Mouse (Mus musculus): ENCODE data around the gene Mgea5. TPM values are rescaled to one million over a fixed set of nuclear protein-coding genes. Genes with fewer than 3 reads are reported as not detected.

Gene Mgea5
- total RNA-seq, 4 experiments from 2014 or later = 32.7 to 43.3 (median 39.8) TPM

DNA sequence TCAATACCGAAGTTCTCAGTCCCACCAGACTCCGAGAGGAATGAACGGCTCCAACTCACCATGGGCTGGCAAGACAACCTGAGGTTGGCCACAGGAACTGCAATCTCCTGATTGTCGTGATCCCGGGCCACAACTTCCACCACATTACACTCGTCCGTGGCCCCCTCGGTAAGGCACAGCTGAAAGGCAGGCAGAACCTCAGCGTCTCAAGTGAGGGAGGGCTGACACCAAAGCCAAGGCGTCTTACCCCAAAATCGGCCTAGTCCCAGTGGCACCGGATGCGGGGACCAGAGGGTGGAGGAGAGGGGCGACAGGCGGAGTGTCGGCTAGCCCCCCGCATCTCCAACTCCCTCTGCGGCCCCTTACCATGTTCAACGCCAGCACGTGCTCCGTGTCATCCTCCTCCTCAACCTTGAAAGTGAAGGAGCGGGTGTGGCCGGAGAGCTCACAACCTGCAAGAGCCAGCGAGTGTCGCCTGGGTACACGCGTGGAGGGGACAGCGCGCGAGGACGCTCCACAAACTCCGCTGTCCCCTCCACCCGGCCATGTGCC, 34.9 kb downstream of the Mgea5 start:
- DNase-seq (ENCODE audit: low spot score in 2 of 2) = no peak

DNA sequence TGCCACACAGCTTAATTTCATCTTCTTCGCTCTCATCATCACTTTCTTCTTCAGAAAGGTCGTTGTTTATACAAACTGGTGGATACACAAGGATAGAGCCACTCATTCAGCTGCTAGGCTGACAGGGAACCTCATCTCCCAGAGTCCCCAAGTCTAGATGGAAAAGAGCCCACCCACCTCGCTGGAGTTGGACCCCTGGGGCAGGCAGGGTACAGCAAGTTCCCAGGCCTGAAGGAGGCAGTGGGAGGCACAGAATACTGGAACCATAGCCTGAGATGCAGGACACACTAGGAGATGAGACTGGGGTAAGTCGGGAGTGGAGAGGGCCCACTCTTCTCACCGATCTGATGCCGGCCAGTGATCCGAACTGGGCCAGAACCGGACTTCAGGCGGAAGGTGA, 35.4 kb downstream of the Mgea5 start:
- no peak for DNase-seq (ENCODE audit: low spot score in 2 of 2)

DNA sequence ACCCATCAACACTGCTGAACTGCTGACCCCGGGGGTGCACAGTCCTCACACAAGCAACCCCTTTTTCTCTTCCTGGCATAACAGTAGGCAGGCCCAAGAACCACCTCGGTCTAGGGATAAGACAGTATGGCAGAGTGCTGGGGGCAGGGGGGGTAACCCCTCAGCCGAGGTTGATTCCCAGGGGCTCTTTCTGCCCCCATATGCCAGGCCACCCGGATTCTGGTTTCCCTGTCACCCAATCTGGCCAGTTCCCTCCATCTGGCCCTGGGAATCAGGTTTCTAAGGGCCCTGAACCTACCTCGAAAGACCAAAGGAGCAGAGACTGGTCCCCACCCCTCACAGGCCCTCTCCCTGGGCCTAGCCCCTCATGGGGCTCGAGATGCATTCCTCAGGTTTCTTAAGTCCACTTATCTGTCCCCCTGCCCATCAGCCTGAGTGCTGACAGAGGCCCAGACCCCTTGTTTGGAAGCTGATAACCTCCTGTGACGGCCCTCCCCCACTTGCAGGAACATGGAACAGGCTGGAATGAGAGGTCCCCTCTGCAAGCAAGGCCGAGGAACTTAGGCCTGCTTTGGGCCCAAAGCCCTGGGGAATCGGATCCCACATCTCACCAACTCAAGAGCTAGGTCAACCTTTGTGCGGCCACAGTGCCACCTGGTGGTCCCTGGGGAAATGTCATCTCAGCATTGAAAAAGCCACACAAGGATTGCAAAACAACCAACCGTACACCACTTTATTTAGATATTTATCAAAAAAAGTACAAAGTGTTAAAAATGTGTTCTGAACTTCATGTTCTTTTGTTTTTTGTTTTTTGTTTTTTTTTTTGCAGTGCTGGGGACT, 36.4 kb downstream of the Mgea5 start:
- peak; percentile 77 to 81 for DNase-seq (ENCODE audit: low spot score in 2 of 2)

DNA sequence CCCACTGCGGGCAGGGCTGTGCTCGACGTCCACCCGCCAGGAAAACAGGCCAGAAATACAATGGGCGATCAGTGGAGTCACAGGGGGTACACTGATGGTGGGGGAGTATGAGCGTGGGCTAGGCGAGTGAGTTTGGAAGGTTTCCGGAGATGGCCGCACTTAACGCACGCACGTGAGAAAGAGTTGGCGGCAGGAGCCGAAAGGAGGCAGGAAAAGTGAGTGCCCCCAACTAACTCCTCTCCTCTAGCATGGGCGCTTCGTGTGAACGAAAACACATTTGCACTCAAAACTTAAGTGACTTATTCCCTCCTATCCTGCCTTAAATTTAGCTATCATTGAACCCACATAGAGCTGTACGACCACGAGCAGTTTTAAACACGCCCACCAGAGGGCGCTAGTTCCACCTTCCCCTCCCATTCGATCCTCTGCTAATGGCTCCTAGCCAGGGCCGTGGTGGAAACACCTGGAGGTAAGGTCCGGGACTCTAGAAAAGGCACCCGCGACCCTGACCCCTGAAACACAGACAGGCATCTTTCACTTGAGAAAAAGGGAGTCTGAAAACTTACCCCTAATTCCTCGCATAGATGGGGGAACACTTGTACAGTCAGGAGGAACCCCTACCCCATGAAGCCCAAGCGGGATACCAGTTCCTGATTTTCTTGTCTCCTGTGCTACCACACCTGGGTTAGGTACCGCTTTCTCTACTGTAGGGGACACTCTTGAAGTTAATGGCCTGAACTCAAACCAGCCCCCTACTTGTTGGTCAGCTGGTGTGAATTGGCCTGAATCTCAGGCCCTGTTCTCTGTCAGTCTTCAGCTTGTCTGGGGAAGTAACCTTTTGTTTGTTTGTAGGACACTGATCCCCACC, 37.2 kb downstream of the Mgea5 start:
- DNase-seq (ENCODE audit: low spot score in 2 of 2) = peak; percentile 54 to 62

DNA sequence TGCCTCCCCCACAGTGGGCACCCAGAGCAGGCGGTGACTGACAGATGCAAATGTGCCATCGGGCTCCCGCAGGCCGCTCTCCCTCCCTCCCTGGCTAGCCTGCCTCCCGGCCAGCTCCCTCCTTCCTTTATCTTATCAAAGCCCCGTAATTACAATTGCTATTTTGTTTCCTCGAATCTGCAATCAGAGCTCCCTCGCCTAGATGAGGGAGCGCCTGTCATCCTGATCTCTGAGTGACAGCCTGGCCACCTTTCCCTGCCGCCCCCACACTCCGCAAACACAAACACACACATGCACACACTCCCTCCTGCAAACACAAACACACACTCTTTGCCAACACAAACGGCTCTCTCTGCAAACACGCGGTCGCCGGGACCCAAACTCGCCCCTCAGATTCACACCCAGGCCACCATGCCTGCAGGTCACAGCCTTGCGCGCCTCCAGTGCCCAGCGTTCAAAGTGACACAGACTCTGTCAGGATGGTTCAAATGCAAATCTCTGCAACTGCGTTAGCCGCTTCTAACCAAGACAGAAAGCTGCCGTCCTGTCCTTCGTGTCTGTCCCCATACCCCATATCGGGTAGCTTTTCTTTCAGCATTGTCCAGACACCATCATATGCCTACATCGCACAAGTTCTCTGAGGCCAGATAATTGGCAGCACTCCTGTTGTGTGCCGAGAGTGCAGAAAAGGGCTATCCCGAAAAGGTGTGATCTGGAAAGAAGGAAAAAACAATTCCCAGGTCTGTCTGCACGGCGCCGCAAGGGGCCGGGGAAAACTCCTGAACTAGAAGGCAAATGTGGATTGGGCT, 38.1 kb downstream of the Mgea5 start:
- DNase-seq (ENCODE audit: low spot score in 2 of 2) = no peak

DNA sequence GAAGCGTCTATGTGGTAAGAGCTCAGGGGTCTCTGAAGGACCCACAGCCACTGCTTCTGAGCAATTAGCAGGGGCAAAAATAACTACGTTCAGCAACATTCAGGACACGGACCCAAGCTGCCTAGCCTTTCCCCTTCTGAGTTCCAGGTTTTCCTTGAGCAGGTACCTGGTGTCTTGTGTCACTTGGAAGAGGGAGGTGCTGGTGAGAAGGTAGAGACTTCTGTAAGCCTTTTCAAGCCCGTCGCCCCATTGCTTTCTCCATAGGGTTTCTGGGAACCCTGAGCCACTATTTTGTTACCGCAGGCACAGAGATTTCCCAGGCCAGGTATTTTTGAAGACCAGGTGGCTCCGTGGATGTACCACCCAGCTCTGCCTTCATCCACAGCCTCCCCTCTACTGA, 40.0 kb downstream of the Mgea5 start:
- DNase-seq (ENCODE audit: low spot score in 2 of 2) = no peak

DNA sequence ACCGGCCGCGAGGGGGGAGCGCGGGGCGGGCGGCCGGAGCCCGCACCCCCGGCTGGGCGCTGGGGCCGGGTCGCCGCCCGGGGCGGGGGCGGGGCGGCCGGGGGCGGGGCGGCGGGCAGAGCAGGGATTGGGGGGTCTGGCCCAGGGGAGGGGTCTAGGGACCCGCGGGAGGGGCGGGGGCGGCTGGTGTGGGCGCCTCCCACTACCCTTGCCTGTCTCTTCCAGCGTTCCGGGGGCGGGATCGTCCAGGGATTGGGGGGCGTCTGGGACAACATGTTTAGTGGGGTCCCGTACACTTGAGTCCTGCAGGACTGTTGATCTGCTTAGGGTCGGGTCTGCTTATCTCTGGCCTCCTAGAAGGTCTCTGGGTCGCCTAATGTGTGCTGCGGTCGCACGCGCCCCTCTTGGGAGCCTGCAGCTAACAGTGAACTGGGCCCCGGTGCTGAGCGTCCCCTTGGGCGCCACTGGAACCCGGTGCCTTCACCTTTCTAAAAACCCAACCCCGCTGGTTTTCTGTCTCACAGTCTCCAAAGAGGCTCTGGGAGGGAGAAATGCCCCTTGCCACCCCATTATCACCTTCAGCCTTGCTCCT, 40.6 kb downstream of the Mgea5 start:
- no peak for DNase-seq (ENCODE audit: low spot score in 2 of 2)

DNA sequence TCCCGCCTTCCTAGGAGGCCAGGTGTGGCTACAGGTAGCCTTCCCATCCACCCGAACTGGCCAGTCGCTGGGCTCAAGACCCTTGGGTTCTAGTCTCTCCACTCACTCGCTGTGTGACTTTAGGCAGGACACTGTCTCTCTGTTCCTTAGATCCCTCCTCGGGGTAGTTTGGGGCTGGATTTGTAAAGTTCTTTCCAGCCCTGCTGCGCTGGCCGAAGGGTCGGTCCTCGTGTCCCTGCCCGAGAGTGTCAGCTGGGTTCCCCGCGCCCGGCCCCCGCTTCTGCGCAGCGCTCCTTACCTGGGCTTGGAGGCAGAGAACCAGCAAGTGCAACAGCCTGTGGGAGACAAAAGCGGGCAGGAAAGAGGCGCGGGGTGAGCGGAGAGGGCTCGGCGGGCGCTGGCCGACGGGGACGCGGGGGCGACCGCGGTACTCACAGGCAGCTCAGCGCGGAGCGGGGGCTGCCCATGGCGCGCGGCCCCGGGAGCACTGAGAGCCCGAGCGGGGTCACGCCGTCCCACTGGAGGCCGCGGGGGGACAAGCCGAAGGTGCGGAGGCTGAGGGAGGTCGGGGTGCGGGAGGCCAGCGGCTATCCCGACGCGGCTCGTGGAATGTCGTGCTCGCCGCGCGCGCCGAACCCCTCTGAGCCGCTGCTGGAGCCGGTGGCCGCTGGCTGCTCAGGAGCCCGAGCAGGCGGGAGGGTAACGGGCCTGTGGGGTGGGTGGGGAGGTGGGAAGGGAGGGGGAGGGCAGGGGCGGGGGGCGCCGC, 41.2 kb downstream of the Mgea5 start, which contains the start of gene Fgf8:
TSS of gene Fgf8 (minus strand) at position 698 of the 766 bp plus-strand sequence.
- DNase-seq (ENCODE audit: low spot score in 2 of 2) = no peak

DNA sequence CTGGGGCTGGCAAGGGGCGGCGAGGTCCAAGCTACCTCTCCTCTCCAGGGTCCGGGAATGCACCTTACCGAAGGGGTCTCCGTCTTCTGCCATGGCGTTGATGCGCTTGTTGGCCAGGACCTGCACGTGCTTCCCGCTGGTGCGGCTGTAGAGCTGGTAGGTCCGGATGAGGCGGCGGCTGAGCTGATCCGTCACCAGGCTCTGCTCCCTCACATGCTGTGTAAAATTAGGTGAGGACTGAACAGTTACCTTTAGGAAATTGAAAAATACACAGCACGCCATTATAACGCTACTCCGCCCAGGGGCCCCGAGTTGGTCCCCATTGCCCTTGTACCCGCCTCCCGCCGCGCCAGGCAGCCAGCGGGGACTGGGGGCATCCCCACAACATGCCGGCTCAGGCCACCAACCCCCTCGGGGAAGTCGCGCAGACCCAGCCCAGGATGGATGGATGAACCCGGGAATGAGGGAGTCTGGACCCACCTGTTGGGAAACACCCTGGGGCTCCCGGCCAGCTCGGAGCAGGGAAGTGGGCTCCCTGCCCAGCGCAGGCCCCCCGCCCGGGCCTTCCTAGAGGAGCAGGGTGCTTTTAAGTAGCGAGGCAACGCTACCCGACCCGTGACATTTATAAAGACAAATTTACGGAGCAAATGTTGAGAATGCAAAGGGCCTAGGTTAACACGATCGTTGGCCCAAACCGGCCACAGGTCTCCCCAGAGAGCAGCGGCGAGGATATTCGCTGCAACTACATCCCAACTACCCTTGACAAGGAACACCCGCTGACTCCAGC, 42.0 kb downstream of the Mgea5 start:
- no peak for DNase-seq (ENCODE audit: low spot score in 2 of 2)

DNA sequence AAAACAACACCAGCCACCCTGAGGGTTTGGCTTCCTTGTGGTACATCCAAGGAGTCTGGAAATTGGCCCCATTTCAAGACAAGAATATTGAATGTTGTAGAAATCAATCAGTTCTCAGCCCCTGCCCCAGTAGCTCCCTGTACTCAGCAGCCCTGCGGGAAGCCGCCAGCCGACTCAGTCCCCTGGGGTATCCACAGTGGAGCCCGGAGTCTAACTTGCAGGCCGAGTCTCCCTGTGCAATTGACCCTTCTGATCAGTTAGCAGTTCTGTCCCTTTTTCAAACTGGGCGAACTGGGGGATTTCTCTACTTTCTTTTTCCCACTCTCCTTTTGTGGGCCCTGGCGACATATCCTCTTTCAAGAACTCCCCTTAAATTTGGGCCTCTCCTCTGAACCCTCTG, 42.8 kb downstream of the Mgea5 start:
- no peak for DNase-seq (ENCODE audit: low spot score in 2 of 2)

DNA sequence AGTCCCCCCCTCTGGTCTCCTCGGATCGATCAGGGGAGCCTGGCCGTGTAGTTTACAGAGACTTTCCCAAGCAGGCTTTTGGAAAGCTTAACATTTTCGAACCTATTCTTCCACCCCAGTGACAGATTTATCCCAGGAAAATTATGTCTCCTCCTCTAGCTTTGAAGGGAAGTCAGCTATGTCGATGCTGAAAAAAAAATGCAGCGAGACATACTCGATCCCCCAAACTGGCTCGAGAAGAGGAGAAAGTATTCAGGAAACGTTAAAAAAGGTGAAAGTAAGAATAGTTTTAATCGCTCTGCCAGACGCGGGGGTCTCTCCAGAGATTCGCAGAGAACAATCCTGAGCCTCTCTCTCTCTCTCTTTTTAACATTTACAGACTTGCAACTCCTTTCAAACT, 43.4 kb downstream of the Mgea5 start:
- DNase-seq (ENCODE audit: low spot score in 2 of 2) = no peak

DNA sequence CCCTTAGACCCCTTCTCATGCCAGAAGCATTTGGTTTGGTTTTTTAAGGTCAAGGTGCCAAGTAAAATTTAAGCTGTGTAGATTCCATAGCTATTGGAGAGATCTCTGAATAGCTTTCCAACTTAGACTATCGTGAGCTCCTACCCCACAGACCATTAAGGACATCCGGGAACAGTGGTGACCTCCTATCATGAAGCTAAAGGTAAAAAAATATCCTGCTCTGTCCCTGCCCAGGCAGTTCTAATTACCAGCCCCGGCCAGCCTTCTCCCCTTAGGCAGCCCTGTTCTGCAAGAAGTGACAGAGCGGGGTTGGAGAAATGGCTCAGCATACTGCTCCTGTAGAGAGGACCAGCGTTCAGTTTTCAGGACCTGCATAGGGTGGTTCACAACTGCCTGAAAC, 45.1 kb downstream of the Mgea5 start:
- DNase-seq (ENCODE audit: low spot score in 2 of 2) = no peak

DNA sequence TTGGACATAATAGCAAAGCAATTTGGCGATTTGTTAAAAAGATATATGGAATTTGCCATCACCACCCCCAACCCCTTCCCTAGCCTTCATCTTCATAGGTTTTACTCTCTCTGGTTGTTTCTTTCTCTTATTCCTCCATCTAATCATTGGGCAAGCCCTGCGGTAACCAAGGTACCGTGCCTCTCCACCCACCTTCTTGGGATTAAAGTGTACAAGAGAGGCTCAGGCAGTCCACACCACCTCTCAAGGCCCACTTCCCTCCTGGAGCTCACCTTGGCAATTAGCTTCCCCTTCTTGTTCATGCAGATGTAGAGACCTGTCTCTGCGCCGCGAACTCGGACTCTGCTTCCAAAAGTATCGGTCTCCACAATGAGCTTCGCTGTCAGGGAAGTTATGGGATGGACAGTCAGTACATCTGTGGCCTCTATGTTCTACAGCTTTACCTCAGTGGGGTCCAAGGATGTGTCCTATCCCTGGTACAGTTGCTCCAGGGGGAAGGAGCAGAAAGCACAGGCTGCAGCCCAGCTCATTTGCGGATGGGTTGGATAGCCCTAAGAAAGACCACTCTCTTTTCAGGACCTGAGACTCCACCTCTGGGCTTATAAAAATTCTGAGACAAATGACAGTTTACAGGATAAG, 45.7 kb downstream of the Mgea5 start:
- no peak for DNase-seq (ENCODE audit: low spot score in 2 of 2)

DNA sequence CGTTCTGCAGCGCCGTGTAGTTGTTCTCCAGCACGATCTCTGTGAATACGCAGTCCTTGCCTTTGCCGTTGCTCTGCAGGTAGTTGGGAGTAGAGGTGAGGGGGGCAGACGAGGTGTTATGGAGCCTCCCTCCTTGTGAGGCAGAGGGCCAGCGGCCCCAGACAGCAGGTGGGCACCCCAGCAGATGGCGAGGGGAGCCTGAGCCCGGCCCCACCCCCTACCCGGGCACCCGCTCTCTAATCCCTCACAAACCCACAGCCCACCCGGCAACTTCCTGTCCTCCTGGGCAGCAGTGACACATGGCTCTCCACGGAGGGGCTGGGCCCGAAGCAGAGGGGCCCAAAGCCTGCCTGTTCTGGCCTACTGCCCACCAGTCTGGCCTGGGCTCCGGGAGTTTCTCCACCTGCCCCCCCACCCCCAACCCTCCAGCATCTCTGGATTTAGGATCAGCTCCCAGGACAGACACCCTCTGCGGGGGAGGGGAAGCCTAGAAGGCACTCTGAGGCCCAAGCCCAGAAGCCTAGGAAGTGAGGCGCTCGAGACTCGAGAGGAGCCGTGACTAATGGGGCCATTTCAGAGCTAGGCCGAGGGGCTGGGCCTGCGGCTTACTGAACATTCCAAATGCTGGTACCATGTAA, 46.3 kb downstream of the Mgea5 start:
- DNase-seq (ENCODE audit: low spot score in 2 of 2) = no peak

DNA sequence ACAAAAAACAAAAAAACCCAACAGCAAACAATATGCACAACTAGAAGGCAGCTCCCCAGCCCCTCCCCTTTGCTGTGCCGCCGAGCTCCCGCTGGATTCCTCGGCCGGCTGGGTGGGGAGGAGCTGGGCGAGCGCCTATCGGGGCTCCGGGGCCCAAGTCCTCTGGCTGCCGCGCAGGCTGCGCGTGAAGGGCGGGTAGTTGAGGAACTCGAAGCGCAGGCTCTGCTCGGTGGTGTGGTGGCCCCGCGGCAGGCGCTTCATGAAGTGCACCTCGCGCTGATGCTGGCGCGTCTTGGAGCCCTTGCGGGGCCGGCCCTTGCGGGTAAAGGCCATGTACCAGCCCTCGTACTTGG, 46.8 kb downstream of the Mgea5 start:
- DNase-seq (ENCODE audit: low spot score in 2 of 2) = no peak

DNA sequence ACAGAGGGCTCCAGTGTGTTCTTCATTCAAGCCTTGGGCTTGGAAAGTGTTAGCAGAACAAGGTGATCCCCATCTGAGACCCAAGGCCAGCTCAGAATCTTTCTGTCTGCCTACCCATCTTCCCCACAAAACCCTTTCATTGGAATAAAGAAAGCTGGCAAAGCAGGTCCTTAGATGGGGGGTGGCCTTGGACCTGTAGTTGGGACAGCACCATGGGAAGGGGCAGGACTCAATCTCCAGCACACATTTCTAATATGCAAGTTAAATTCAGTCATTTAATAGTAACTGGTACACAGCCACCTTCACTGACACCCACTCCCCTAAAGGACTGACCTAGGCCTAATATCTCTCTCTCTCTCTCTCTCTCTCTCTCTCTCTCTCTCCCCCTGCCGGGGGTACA, 47.4 kb downstream of the Mgea5 start:
- no peak for DNase-seq (ENCODE audit: low spot score in 2 of 2)

DNA sequence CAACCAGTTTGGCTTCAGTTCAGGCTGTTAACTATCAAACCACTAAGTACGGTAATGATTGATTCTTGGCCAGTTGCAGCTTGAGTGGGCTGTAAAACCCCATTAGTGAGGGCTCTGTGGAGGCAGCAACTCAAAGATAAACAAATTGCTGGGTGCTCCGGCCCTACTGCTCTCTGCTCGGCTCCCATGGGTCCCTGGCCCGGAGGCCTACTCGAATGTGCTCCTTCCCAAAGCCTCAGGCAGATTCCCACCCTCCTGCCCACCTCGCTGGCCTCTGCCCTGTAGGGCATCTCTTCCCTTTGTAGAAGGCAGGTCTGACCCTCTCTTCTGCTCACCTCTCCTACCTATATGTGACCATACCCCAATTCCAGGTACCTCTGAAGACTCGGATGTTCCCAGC, 48.9 kb downstream of the Mgea5 start:
- DNase-seq (ENCODE audit: low spot score in 2 of 2) = no peak

DNA sequence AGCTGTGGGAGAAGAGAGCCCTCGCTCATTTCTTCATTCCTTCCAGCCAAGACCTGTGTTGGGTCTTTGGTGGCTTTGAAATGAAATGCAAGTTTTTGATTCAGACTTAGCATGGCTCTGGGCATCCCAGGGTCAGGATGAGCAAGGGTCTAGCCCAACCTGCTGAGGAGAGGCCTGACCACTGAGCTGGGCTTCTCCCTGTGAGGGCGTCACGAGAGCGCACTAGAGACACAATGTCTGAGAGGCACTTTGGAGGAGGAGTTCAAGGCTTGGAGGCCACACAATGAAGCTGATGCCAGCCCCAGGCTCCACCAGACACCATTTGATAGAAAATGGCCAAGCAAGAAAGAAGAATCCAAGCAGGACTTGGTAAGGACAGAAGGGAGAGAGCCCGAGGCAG, 49.4 kb downstream of the Mgea5 start:
- DNase-seq (ENCODE audit: low spot score in 2 of 2) = no peak

DNA sequence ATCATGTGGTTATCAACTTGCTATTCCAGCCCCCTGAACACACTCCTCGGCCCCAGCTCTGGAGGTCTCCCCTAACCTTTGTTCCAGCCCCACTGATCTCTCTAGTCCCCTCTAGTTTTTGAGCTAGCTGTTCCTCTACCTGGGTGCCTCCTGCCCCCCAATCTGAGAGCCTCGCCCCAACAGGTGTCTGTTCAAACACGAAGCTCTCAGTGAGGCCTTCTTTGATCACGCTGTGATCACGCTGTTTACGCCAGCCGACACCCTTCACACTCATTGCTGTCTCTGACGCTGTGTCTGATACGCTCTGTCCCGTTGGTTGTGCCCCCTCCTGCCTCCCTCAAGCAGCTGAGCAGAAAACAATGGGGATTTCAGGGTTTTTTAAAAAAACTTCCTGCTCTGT, 50.1 kb downstream of the Mgea5 start:
- DNase-seq (ENCODE audit: low spot score in 2 of 2) = no peak

Measured in gastrocnemius, adult 8-10 months (tissue).